Mouse (Mus musculus) sigmoid colon, adult 10 weeks (tissue): ENCODE results near the gene Rbl2. TPM values are rescaled to one million over a fixed set of nuclear protein-coding genes. Genes with fewer than 3 reads are reported as not detected.

ENCODE experiments used
- polyA plus RNA-seq: library from polyadenylated mRNA; stranded (reverse); fragments of 350-450 nt; fragmentation: Illumina TruSeq; extraction: RNeasy Lipid Tissue Mini Kit (QIAGEN cat#74804); gene quantifications from one replicate; pipeline ENCODE4 v1.2.3, GENCODE M21; 2014; ENCODE audit warnings: low read depth, low replicate concordance

Rbl2 gene
- 62.9 TPM for polyA plus RNA-seq

GRCm38 (mm10) chr8:91069834-91070233, at the start of gene Rbl2:
Gene Rbl2, plus strand, starts transcription at chr8:91070057.

Other genes with a start within 250 kb of the Rbl2 start
- gene Chd9, start 241.7 kb upstream of the Rbl2 start, polyA plus RNA-seq = 917 TPM
- 72.0 TPM for gene Aktip, start 129.9 kb downstream of the Rbl2 start, polyA plus RNA-seq
- gene Rpgrip1l, start 243.2 kb downstream of the Rbl2 start, polyA plus RNA-seq = 10.5 TPM
- 25.4 TPM for gene Fto, start 243.5 kb downstream of the Rbl2 start, polyA plus RNA-seq